Mouse (Mus musculus) hindbrain, embryonic 15.5 days (tissue): ENCODE results near the gene Cd79b. TPM values are rescaled to one million over a fixed set of nuclear protein-coding genes. Genes with fewer than 3 reads are reported as not detected.

Experiments used
- ATAC-seq: fragments of 200-750 bp; cut with Nextera tagmentation; 2 replicates; pipeline ENCODE4 v1.8.0; 2017; ENCODE audit warnings: low read depth, moderate number of reproducible peaks, moderate TSS enrichment; ENCODE audit not compliant: low FRiP score
- H3K27ac ChIP-seq: fragments of 300-500 bp; sonication (generic); replicated peaks from 2 replicates; pipeline ENCODE4 v1.5.1; 2015; ENCODE audit warnings: mild to moderate bottlenecking, inconsistent platforms
- H3K27me3 ChIP-seq: fragments of 300-500 bp; sonication (generic); 2 replicates; pipeline ENCODE4 v1.6.1; 2015; ENCODE audit warnings: control low read depth, inconsistent platforms
- H3K36me3 ChIP-seq: fragments of 300-500 bp; sonication (generic); 2 replicates; pipeline ENCODE4 v1.6.1; 2015; ENCODE audit warnings: control low read depth, inconsistent platforms
- H3K4me1 ChIP-seq: fragments of 300-500 bp; sonication (generic); replicated peaks from 2 replicates; pipeline ENCODE4 v1.6.1; 2015; ENCODE audit warnings: control low read depth, inconsistent platforms
- H3K4me2 ChIP-seq: fragments of 300-500 bp; sonication (generic); 2 replicates; pipeline ENCODE4 v1.6.1; 2015; ENCODE audit warnings: moderate library complexity, mild to moderate bottlenecking, inconsistent platforms
- H3K4me3 ChIP-seq: fragments of 300-500 bp; sonication (generic); 2 replicates; pipeline ENCODE4 v1.5.1; 2015; ENCODE audit warnings: mild to moderate bottlenecking, inconsistent platforms
- H3K9ac ChIP-seq: fragments of 300-500 bp; sonication (generic); 2 replicates; pipeline ENCODE4 v1.6.1; 2015; ENCODE audit warnings: inconsistent platforms
- H3K9me3 ChIP-seq: fragments of 300-500 bp; sonication (generic); 2 replicates; pipeline ENCODE4 v1.6.1; 2016; ENCODE audit warnings: control low read depth, inconsistent platforms
- WGBS: fragments of 180-500 bp; shearing (Covaris S2); methylation state at CpG from one replicate; pipeline ENCODE4 v1.1.7; 2015; 5-methylcytosine and 5-hydroxymethylcytosine counted together
- polyA plus RNA-seq: library from polyadenylated mRNA; unstranded; fragments of >200 nt; fragmentation: Nextera tagmentation; extraction: Ambion mirVana; gene quantifications from 2 replicates; pipeline ENCODE4 v1.2.1, GENCODE M21; 2015

Gene Cd79b
- polyA plus RNA-seq, 1 experiment from 2014 or later = 1.4 TPM

GRCm38 (mm10) chr11:106271131-106271793 is 43.3 kb downstream of the Cd79b start:
- peak overlapping the region; percentile 87 for H3K27ac ChIP-seq
- 43% methylated on average over 5 of the region's 5 CpGs for WGBS
- H3K4me1 ChIP-seq = peaks cover 52% of the 10 kb centered on the region

GRCm38 (mm10) chr11:106269060-106269431 is 45.5 kb downstream of the Cd79b start:
- peak overlapping the region; percentile 56 for H3K27ac ChIP-seq
- H3K9me3 ChIP-seq = no peaks in the 10 kb centered on the region
- WGBS = 31% methylated on average over 3 of the region's 3 CpGs
- 0 out of 2 replicates have a peak overlapping the region, but pooled peaks have one; percentile 9 for H3K4me2 ChIP-seq
- no peak overlapping the region for H3K9ac ChIP-seq
- peaks cover 31% of the 10 kb centered on the region for H3K36me3 ChIP-seq
- ATAC-seq = no peak
- no peak overlapping the region for H3K4me3 ChIP-seq
- no peaks in the 10 kb centered on the region for H3K27me3 ChIP-seq
- H3K4me1 ChIP-seq = peaks cover 48% of the 10 kb centered on the region

More at GRCm38 (mm10) chr11:106271131-106271793, 43.3 kb downstream of the Cd79b start:
- Histone ChIP-seq H3K4me3 (peak overlapping the region; percentile 90), H3K36me3 (peaks cover 9% of the 10 kb centered on the region), H3K9me3 (no peaks in the 10 kb centered on the region), H3K4me2 (peak overlapping the region; percentile 81), H3K27me3 (no peaks in the 10 kb centered on the region), H3K9ac (peak overlapping the region; percentile 83)
- ATAC-seq = no peak

GRCm38 (mm10) chr11:106268326-106269059 is 46.1 kb downstream of the Cd79b start:
- Histone ChIP-seq H3K27me3 (no peaks in the 10 kb centered on the region), H3K9me3 (no peaks in the 10 kb centered on the region), H3K27ac (peak overlapping the region; percentile 56), H3K4me3 (no peak overlapping the region), H3K36me3 (peaks cover 37% of the 10 kb centered on the region), H3K4me1 (peaks cover 46% of the 10 kb centered on the region), H3K4me2 (peak overlapping the region; percentile 9; the same call in 1 of the 2 replicates), H3K9ac (0 out of 2 replicates have a peak overlapping the region, but pooled peaks have one; percentile 20)
- no peak for ATAC-seq
- 30% methylated on average over 8 of the region's 8 CpGs for WGBS

GRCm38 (mm10) chr11:106267871-106268270 is 46.7 kb downstream of the Cd79b start:
- Histone ChIP-seq H3K4me1 (peaks cover 42% of the 10 kb centered on the region), H3K4me2 (peak overlapping the region; percentile 9), H3K36me3 (peaks cover 42% of the 10 kb centered on the region), H3K27ac (peak overlapping the region; percentile 56), H3K9ac (no peak overlapping the region), H3K4me3 (no peak overlapping the region), H3K27me3 (no peaks in the 10 kb centered on the region), H3K9me3 (no peaks in the 10 kb centered on the region)
- WGBS = 45% methylated on average over 5 of the region's 5 CpGs
- ATAC-seq = no peak

- 0 out of 2 replicates have a peak, but pooled peaks have one; percentile 23 for ATAC-seq
- H3K4me2 ChIP-seq = peak overlapping the region; percentile 9; the same call in 1 of the 2 replicates
- H3K4me3 ChIP-seq = no peak overlapping the region
- H3K27me3 ChIP-seq = no peaks in the 10 kb centered on the region
- no peak overlapping the region for H3K9ac ChIP-seq
- peaks cover 42% of the 10 kb centered on the region for H3K4me1 ChIP-seq
- peaks cover 47% of the 10 kb centered on the region for H3K36me3 ChIP-seq
- peak overlapping the region; percentile 56 for H3K27ac ChIP-seq
- H3K9me3 ChIP-seq = no peaks in the 10 kb centered on the region
- 59% methylated on average over 15 of the region's 15 CpGs for WGBS
Measured at GRCm38 (mm10) chr11:106267311-106267852, 47.2 kb downstream of the Cd79b start.

GRCm38 (mm10) chr11:106266431-106266830 is 48.1 kb downstream of the Cd79b start:
- Histone ChIP-seq H3K4me2 (no peak overlapping the region), H3K9ac (no peak overlapping the region), H3K27ac (no peak overlapping the region), H3K4me3 (no peak overlapping the region), H3K9me3 (no peaks in the 10 kb centered on the region), H3K27me3 (no peaks in the 10 kb centered on the region), H3K4me1 (peaks cover 38% of the 10 kb centered on the region), H3K36me3 (peaks cover 57% of the 10 kb centered on the region)
- 95% methylated on average over 10 of the region's 10 CpGs for WGBS
- no peak for ATAC-seq

- H3K9me3 ChIP-seq = no peaks in the 10 kb centered on the region
- H3K27ac ChIP-seq = no peak overlapping the region
- no peak for ATAC-seq
- H3K4me2 ChIP-seq = no peak overlapping the region
- 96% methylated on average over 4 of the region's 4 CpGs for WGBS
- no peak overlapping the region for H3K9ac ChIP-seq
- no peaks in the 10 kb centered on the region for H3K27me3 ChIP-seq
- peaks cover 65% of the 10 kb centered on the region for H3K36me3 ChIP-seq
- H3K4me1 ChIP-seq = peaks cover 30% of the 10 kb centered on the region
- H3K4me3 ChIP-seq = no peak overlapping the region
Measured at GRCm38 (mm10) chr11:106265570-106265969, 49.0 kb downstream of the Cd79b start.

- Histone ChIP-seq H3K9me3 (no peaks in the 10 kb centered on the region), H3K4me3 (no peak overlapping the region), H3K9ac (no peak overlapping the region), H3K27me3 (no peaks in the 10 kb centered on the region), H3K4me1 (peaks cover 25% of the 10 kb centered on the region), H3K4me2 (no peak overlapping the region), H3K36me3 (peaks cover 67% of the 10 kb centered on the region), H3K27ac (no peak overlapping the region)
- WGBS = 92% methylated on average over 15 of the region's 15 CpGs
- no peak for ATAC-seq
Measured at GRCm38 (mm10) chr11:106264988-106265387, 49.6 kb downstream of the Cd79b start.

- 91% methylated on average over 9 of the region's 9 CpGs for WGBS
- H3K9me3 ChIP-seq = no peaks in the 10 kb centered on the region
- no peak overlapping the region for H3K4me3 ChIP-seq
- H3K27me3 ChIP-seq = no peaks in the 10 kb centered on the region
- ATAC-seq = no peak
- H3K36me3 ChIP-seq = peaks cover 72% of the 10 kb centered on the region
- no peak overlapping the region for H3K27ac ChIP-seq
- H3K9ac ChIP-seq = no peak overlapping the region
- peaks cover 19% of the 10 kb centered on the region for H3K4me1 ChIP-seq
- no peak overlapping the region for H3K4me2 ChIP-seq
Measured at GRCm38 (mm10) chr11:106263963-106264362, 50.6 kb downstream of the Cd79b start.

Other genes with a start within 250 kb of the Cd79b start
- gene Taco1, start 248.7 kb downstream of the Cd79b start, polyA plus RNA-seq = 7.1 and 7.6 TPM in 2 replicates
- gene Map3k3, start 230.1 kb downstream of the Cd79b start, polyA plus RNA-seq = 13.2 and 14.1 TPM in 2 replicates
- 0.65 TPM in 1 of 2 replicates, not detected in the other for gene Gm10840, start 153.9 kb downstream of the Cd79b start, polyA plus RNA-seq
- gene Limd2, start 153.9 kb downstream of the Cd79b start, polyA plus RNA-seq = 162 and 167 TPM in 2 replicates
- 27.9 and 28.7 TPM in 2 replicates for gene Strada, start 112.6 kb downstream of the Cd79b start, polyA plus RNA-seq
- gene Ccdc47, start 98.4 kb downstream of the Cd79b start, polyA plus RNA-seq = 94.5 and 101 TPM in 2 replicates
- 77.9 and 81.9 TPM in 2 replicates for gene Ddx42, start 97.8 kb downstream of the Cd79b start, polyA plus RNA-seq
- gene Ftsj3, start 58.7 kb downstream of the Cd79b start, polyA plus RNA-seq = 35.4 and 36.0 TPM in 2 replicates
- gene Psmc5, start 58.6 kb downstream of the Cd79b start, polyA plus RNA-seq = 299 and 305 TPM in 2 replicates
- 11.6 and 13.3 TPM in 2 replicates for gene Smarcd2, start 41.8 kb downstream of the Cd79b start, polyA plus RNA-seq
- 0.14 and 0.18 TPM in 2 replicates for gene Tcam1, start 38.1 kb downstream of the Cd79b start, polyA plus RNA-seq
- gene Gh, start 12.9 kb downstream of the Cd79b start, polyA plus RNA-seq = not detected in 2 replicates
- gene Scn4a, start 38.5 kb upstream of the Cd79b start, polyA plus RNA-seq = not detected in 2 replicates
- gene Prr29, start 50.7 kb upstream of the Cd79b start, polyA plus RNA-seq = not detected in 2 replicates
- 13.0 and 17.2 TPM in 2 replicates for gene Icam2, start 73.3 kb upstream of the Cd79b start, polyA plus RNA-seq
- gene Ern1, start 173.1 kb upstream of the Cd79b start, polyA plus RNA-seq = 4.9 and 5.0 TPM in 2 replicates